Mouse (Mus musculus): ENCODE measurements around the gene Ddx31. TPM values are rescaled to one million over a fixed set of nuclear protein-coding genes. Genes with fewer than 3 reads are reported as not detected.

The Ddx31 gene
- polyA plus RNA-seq, 1 experiment, result 3.4 TPM

- 0 out of 2 replicates have a peak, but pooled peaks cover 1% of the 10 kb centered on the region for H3K27me3 ChIP-seq (replicated peaks; ENCODE audit: control insufficient read depth, insufficient read depth, low read length)
- H3K4me1 ChIP-seq (ENCODE audit: control insufficient read depth, insufficient read depth, low read length), result no peaks in the 10 kb centered on the region; the same call in 1 of the 2 replicates
- no peak overlapping the region for H3K4me3 ChIP-seq (ENCODE audit: insufficient read depth, low read depth, low read length)
- whole genome bisulfite sequencing, result 44% methylated on average over 4 of the region's 4 CpGs
- no peaks in the 10 kb centered on the region for H3K36me3 ChIP-seq (ENCODE audit: control insufficient read depth, insufficient read depth, low read length)
- no peak for TF ChIP-seq CTCF (conservative IDR thresholded peaks at IDR 0.05; ENCODE audit: insufficient read depth, insufficient read length, low read depth, low read length)
- TF ChIP-seq POLR2A (IDR thresholded peaks at IDR 0.05; ENCODE audit: low read depth, low read length), result no peak
- peak; percentile 75 for DNase-seq
- H3K27ac ChIP-seq (ENCODE audit: insufficient read depth, low read depth, low read length), result no peak overlapping the region
These were observed 65.4 kb downstream of the Ddx31 start for GRCm38 (mm10) chr2:28905561-28905960.

GRCm38 (mm10) chr2:28907691-28908388, 67.6 kb downstream of the Ddx31 start:
- TF ChIP-seq CTCF (conservative IDR thresholded peaks at IDR 0.05; ENCODE audit: insufficient read depth, insufficient read length, low read depth, low read length) (no peak), POLR2A (IDR thresholded peaks at IDR 0.05; ENCODE audit: low read depth, low read length) (no peak)
- H3K27ac ChIP-seq (ENCODE audit: insufficient read depth, low read depth, low read length), result no peak overlapping the region
- no peak overlapping the region for H3K4me3 ChIP-seq (ENCODE audit: insufficient read depth, low read depth, low read length)
- H3K36me3 ChIP-seq (ENCODE audit: control insufficient read depth, insufficient read depth, low read length), result no peaks in the 10 kb centered on the region
- DNase-seq, result no peak
- H3K27me3 ChIP-seq (replicated peaks; ENCODE audit: control insufficient read depth, insufficient read depth, low read length), result 0 out of 2 replicates have a peak, but pooled peaks cover 1% of the 10 kb centered on the region
- whole genome bisulfite sequencing, result 25% methylated on average over 10 of the region's 10 CpGs
- no peaks in the 10 kb centered on the region; the same call in 1 of the 2 replicates for H3K4me1 ChIP-seq (ENCODE audit: control insufficient read depth, insufficient read depth, low read length)

GRCm38 (mm10) chr2:28908389-28909153, 68.4 kb downstream of the Ddx31 start:
- no peaks in the 10 kb centered on the region; the same call in 1 of the 2 replicates for H3K4me1 ChIP-seq (ENCODE audit: control insufficient read depth, insufficient read depth, low read length)
- H3K4me3 ChIP-seq (ENCODE audit: insufficient read depth, low read depth, low read length), result peak overlapping the region; percentile 2; the same call in 1 of the 2 replicates
- no peaks in the 10 kb centered on the region for H3K36me3 ChIP-seq (ENCODE audit: control insufficient read depth, insufficient read depth, low read length)
- H3K27me3 ChIP-seq (replicated peaks; ENCODE audit: control insufficient read depth, insufficient read depth, low read length), result 0 out of 2 replicates have a peak, but pooled peaks cover 1% of the 10 kb centered on the region
- DNase-seq, result peak; percentile 34
- whole genome bisulfite sequencing, result 3% methylated on average over 39 of the region's 39 CpGs
- no peak for TF ChIP-seq POLR2A (IDR thresholded peaks at IDR 0.05; ENCODE audit: low read depth, low read length)
- no peak for TF ChIP-seq CTCF (conservative IDR thresholded peaks at IDR 0.05; ENCODE audit: insufficient read depth, insufficient read length, low read depth, low read length)
- H3K27ac ChIP-seq (ENCODE audit: insufficient read depth, low read depth, low read length), result no peak overlapping the region

- TF ChIP-seq POLR2A (IDR thresholded peaks at IDR 0.05; ENCODE audit: low read depth, low read length), result no peak
- no peak for TF ChIP-seq CTCF (conservative IDR thresholded peaks at IDR 0.05; ENCODE audit: insufficient read depth, insufficient read length, low read depth, low read length)
- 0 out of 2 replicates have a peak, but pooled peaks cover 1% of the 10 kb centered on the region for H3K27me3 ChIP-seq (replicated peaks; ENCODE audit: control insufficient read depth, insufficient read depth, low read length)
- 4% methylated on average over 40 of the region's 41 CpGs for whole genome bisulfite sequencing
- H3K27ac ChIP-seq (ENCODE audit: insufficient read depth, low read depth, low read length), result no peak overlapping the region
- no peaks in the 10 kb centered on the region for H3K36me3 ChIP-seq (ENCODE audit: control insufficient read depth, insufficient read depth, low read length)
- no peaks in the 10 kb centered on the region; the same call in 1 of the 2 replicates for H3K4me1 ChIP-seq (ENCODE audit: control insufficient read depth, insufficient read depth, low read length)
- no peak for DNase-seq
- H3K4me3 ChIP-seq (ENCODE audit: insufficient read depth, low read depth, low read length), result peak overlapping the region; percentile 6; the same call in 1 of the 2 replicates
These were observed 69.1 kb downstream of the Ddx31 start for GRCm38 (mm10) chr2:28909186-28909817.

GRCm38 (mm10) chr2:28909818-28910710, 69.9 kb downstream of the Ddx31 start:
- H3K4me1 ChIP-seq (ENCODE audit: control insufficient read depth, insufficient read depth, low read length), result no peaks in the 10 kb centered on the region; the same call in 1 of the 2 replicates
- peak overlapping the region; percentile 6; the same call in 1 of the 2 replicates for H3K4me3 ChIP-seq (ENCODE audit: insufficient read depth, low read depth, low read length)
- H3K27me3 ChIP-seq (replicated peaks; ENCODE audit: control insufficient read depth, insufficient read depth, low read length), result 0 out of 2 replicates have a peak, but pooled peaks cover 1% of the 10 kb centered on the region
- WGBS, result 12% methylated on average over 25 of the region's 25 CpGs
- TF ChIP-seq POLR2A (IDR thresholded peaks at IDR 0.05; ENCODE audit: low read depth, low read length) (no peak), CTCF (conservative IDR thresholded peaks at IDR 0.05; ENCODE audit: insufficient read depth, insufficient read length, low read depth, low read length) (no peak)
- H3K27ac ChIP-seq (ENCODE audit: insufficient read depth, low read depth, low read length), result no peak overlapping the region
- no peaks in the 10 kb centered on the region for H3K36me3 ChIP-seq (ENCODE audit: control insufficient read depth, insufficient read depth, low read length)
- peak; percentile 54 for DNase-seq

GRCm38 (mm10) chr2:28910877-28911276, 70.7 kb downstream of the Ddx31 start:
- no peak overlapping the region for H3K27ac ChIP-seq (ENCODE audit: insufficient read depth, low read depth, low read length)

More at GRCm38 (mm10) chr2:28910877-28911276, 70.7 kb downstream of the Ddx31 start:
- TF ChIP-seq CTCF (conservative IDR thresholded peaks at IDR 0.05; ENCODE audit: insufficient read depth, insufficient read length, low read depth, low read length) (no peak), POLR2A (IDR thresholded peaks at IDR 0.05; ENCODE audit: low read depth, low read length) (no peak)
- H3K27me3 ChIP-seq (replicated peaks; ENCODE audit: control insufficient read depth, insufficient read depth, low read length), result 0 out of 2 replicates have a peak, but pooled peaks cover 1% of the 10 kb centered on the region
- WGBS, result 26% methylated on average over 3 of the region's 3 CpGs
- no peaks in the 10 kb centered on the region for H3K36me3 ChIP-seq (ENCODE audit: control insufficient read depth, insufficient read depth, low read length)
- H3K4me1 ChIP-seq (ENCODE audit: control insufficient read depth, insufficient read depth, low read length), result no peaks in the 10 kb centered on the region; the same call in 1 of the 2 replicates
- no peak overlapping the region for H3K4me3 ChIP-seq (ENCODE audit: insufficient read depth, low read depth, low read length)
- DNase-seq, result no peak

Measured in kidney, adult 2 months (tissue).